Comparison of ENCODE assay signal across 9 mouse cellular contexts in the genomic region with DNA sequence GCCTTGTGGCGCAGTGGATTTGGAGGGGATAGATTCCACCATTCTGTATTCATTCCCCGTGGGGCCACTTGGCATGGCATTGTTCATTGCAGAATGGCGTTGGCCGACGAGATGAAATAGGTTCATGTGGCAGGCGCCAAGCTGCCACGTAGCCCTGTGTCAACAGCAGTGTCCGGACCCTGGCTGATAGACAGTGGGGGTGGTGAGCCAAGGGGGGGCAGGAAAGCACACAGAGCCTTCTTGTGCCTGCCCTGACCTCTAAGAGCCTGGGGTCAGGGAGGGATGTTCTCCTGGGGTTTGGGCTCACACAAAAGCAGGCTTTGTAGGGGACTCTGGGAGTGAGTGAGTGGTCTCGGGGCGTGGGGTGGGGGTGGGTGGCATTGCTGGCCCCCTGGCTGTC. TPM values are rescaled to one million over a fixed set of nuclear protein-coding genes. Genes with fewer than 3 reads are reported as not detected.
DNase-seq lines count a peak whose midpoint lies in the region; ATAC-seq and TF ChIP-seq lines count a peak whose summit lies in the region.
"Had no signal": no experiment of that assay in that cellular context is flagged by ENCODE, and none has a peak within 500 bp of the region (broad histone marks: within the 10 kb centered on the region; RNA-seq: fewer than 3 reads in every experiment).

No protein-coding gene starts in this region.

- no peaks in the 10 kb centered on the region for H3K27me3 ChIP-seq in forebrain, embryonic 14.5 days (replicated peaks; ENCODE audit: control insufficient read depth, insufficient read depth, low read length)
- no peaks in the 10 kb centered on the region for H3K27me3 ChIP-seq in forebrain, embryonic 13.5 days
- no peaks in the 10 kb centered on the region for H3K27me3 ChIP-seq in hindbrain, postnatal 0 days (ENCODE audit: insufficient read depth, low read length)
- no peaks in the 10 kb centered on the region for H3K27me3 ChIP-seq in neural tube, embryonic 12.5 days (replicated peaks)

- 22% methylated on average over 10 of the region's 10 CpGs for WGBS in forebrain, embryonic 14.5 days
- WGBS in forebrain, embryonic 13.5 days, result 18% methylated on average over 10 of the region's 10 CpGs
- WGBS in hindbrain, postnatal 0 days, result 13% methylated on average over 10 of the region's 10 CpGs
- WGBS in neural tube, embryonic 12.5 days, result 25% methylated on average over 10 of the region's 10 CpGs

- ATAC-seq in forebrain, embryonic 14.5 days, result peak; percentile 22; the same call in 1 of the 2 replicates
- no peak for ATAC-seq in forebrain, embryonic 13.5 days
- peak; percentile 38; the same call in 1 of the 2 replicates for ATAC-seq in hindbrain, postnatal 0 days
- ATAC-seq in neural tube, embryonic 12.5 days (ENCODE audit: low FRiP score, low read depth), result 0 out of 2 replicates have a peak, but pooled peaks have one; percentile 8

- DNase-seq in forebrain, embryonic 14.5 days (ENCODE audit: low spot score), result no peak
- DNase-seq in left cerebral cortex, postnatal 4 days, result peak; percentile 22
- DNase-seq in left cerebral cortex, adult 2 months (ENCODE audit: extremely low spot score in 1 of 2, low spot score in 2 of 2), result no peak
- peak; percentile 46 for DNase-seq in hindbrain, postnatal 0 days (ENCODE audit: low spot score)
- DNase-seq in urinary bladder, postnatal 36 days (ENCODE audit: low spot score in 2 of 2), result no peak
- no peak for DNase-seq in spleen, postnatal 36 days (ENCODE audit: low spot score in 2 of 2)

- H3K27ac ChIP-seq in forebrain, embryonic 14.5 days (ENCODE audit: low read depth, low read length), result no peak overlapping the region
- H3K27ac ChIP-seq in forebrain, embryonic 13.5 days, result no peak overlapping the region
- H3K27ac ChIP-seq in left cerebral cortex, adult 2 months, result no peak overlapping the region
- H3K27ac ChIP-seq in hindbrain, postnatal 0 days, result peak overlapping the region; percentile 1; the same call in 1 of the 2 replicates
- H3K27ac ChIP-seq in neural tube, embryonic 12.5 days, result no peak overlapping the region

- no peak overlapping the region for H3K4me2 ChIP-seq in forebrain, embryonic 14.5 days (ENCODE audit: low read length)
- H3K4me2 ChIP-seq in forebrain, embryonic 13.5 days, result no peak overlapping the region
- H3K4me2 ChIP-seq in hindbrain, postnatal 0 days (ENCODE audit: low read depth, low read length), result no peak overlapping the region
- 0 out of 2 replicates have a peak overlapping the region, but pooled peaks have one; percentile 8 for H3K4me2 ChIP-seq in neural tube, embryonic 12.5 days (replicated peaks)

- H3K9me3 ChIP-seq in forebrain, embryonic 14.5 days (replicated peaks; ENCODE audit: control insufficient read depth, low read length), result no peaks in the 10 kb centered on the region
- no peaks in the 10 kb centered on the region for H3K9me3 ChIP-seq in forebrain, embryonic 13.5 days (replicated peaks)
- no peaks in the 10 kb centered on the region for H3K9me3 ChIP-seq in hindbrain, postnatal 0 days (ENCODE audit: low read length)
- no peaks in the 10 kb centered on the region for H3K9me3 ChIP-seq in neural tube, embryonic 12.5 days

- H3K36me3 ChIP-seq in forebrain, embryonic 14.5 days (ENCODE audit: control insufficient read depth, insufficient read depth, low read length), result peaks cover 16% of the 10 kb centered on the region
- peaks cover 18% of the 10 kb centered on the region; the same call in 1 of the 2 replicates for H3K36me3 ChIP-seq in forebrain, embryonic 13.5 days (ENCODE audit: poor library complexity, severe bottlenecking)
- H3K36me3 ChIP-seq in hindbrain, postnatal 0 days (ENCODE audit: insufficient read depth, low read length), result no peaks in the 10 kb centered on the region
- H3K36me3 ChIP-seq in neural tube, embryonic 12.5 days, result peaks cover 15% of the 10 kb centered on the region; the same call in 1 of the 2 replicates

- no peak overlapping the region for H3K4me3 ChIP-seq in forebrain, embryonic 14.5 days (ENCODE audit: low read depth, low read length)
- H3K4me3 ChIP-seq in forebrain, embryonic 13.5 days, result no peak overlapping the region
- no peak overlapping the region for H3K4me3 ChIP-seq in left cerebral cortex, adult 2 months
- no peak overlapping the region for H3K4me3 ChIP-seq in hindbrain, postnatal 0 days (ENCODE audit: low read length)
- H3K4me3 ChIP-seq in neural tube, embryonic 12.5 days, result no peak overlapping the region

- TF ChIP-seq CTCF in left cerebral cortex, adult 2 months (IDR thresholded peaks at IDR 0.05), result no peak
- no peak for TF ChIP-seq CTCF in hindbrain, postnatal 0 days (IDR thresholded peaks at IDR 0.05; ENCODE audit: low read depth)

- no peak overlapping the region for H3K9ac ChIP-seq in forebrain, embryonic 14.5 days (ENCODE audit: low read length)
- H3K9ac ChIP-seq in forebrain, embryonic 13.5 days, result no peak overlapping the region
- no peak overlapping the region for H3K9ac ChIP-seq in hindbrain, postnatal 0 days (replicated peaks; ENCODE audit: low read length)
- H3K9ac ChIP-seq in neural tube, embryonic 12.5 days, result peak overlapping the region; percentile 33; the same call in 1 of the 2 replicates

- no peaks in the 10 kb centered on the region for H3K4me1 ChIP-seq in forebrain, embryonic 14.5 days (ENCODE audit: control insufficient read depth, insufficient read depth, low read length)
- peaks cover 15% of the 10 kb centered on the region; the same call in 1 of the 2 replicates for H3K4me1 ChIP-seq in forebrain, embryonic 13.5 days
- H3K4me1 ChIP-seq in hindbrain, postnatal 0 days (ENCODE audit: insufficient read depth, low read length), result peaks cover 3% of the 10 kb centered on the region; the same call in 1 of the 2 replicates
- peaks cover 19% of the 10 kb centered on the region for H3K4me1 ChIP-seq in neural tube, embryonic 12.5 days

- intact Hi-C loops in left cerebral cortex, postnatal 4 days (cut with DNase I), result no loop called here
- intact Hi-C loops in left cerebral cortex, adult 2 months (cut with DNase I), result no loop called here

RNA-seq across cellular contexts. Expression of gene Tnfaip8l1, which starts 8.4 kb away (rescaled TPM):
- polyA plus RNA-seq in forebrain, embryonic 14.5 days (2014; fragmentation: Nextera tagmentation; extraction: Ambion mirVana), result 9.7 and 10.9 TPM in 2 replicates
- polyA plus RNA-seq in forebrain, embryonic 13.5 days (2015; fragmentation: Nextera tagmentation; extraction: Ambion mirVana), result 8.0 and 8.4 TPM in 2 replicates
- total RNA-seq in left cerebral cortex, postnatal 4 days (2021), result 10 to 100 TPM; 11.1 TPM
- 1 to 10 TPM; 7.5 to 8.7 TPM for total RNA-seq in left cerebral cortex, adult 2 months (2021)
- total RNA-seq in hindbrain, postnatal 0 days (2014; rRNA removed), result 14.4 and 17.8 TPM in 2 replicates
- polyA plus RNA-seq in hindbrain, postnatal 0 days (2015; fragmentation: Nextera tagmentation; extraction: Ambion mirVana), result 6.9 and 7.1 TPM in 2 replicates
- polyA plus RNA-seq in neural tube, embryonic 12.5 days (2016; fragmentation: Nextera tagmentation; extraction: Ambion mirVana), result 8.9 and 9.8 TPM in 2 replicates
- total RNA-seq: monocyte, adult 5-6 weeks had no signal

RNA-seq across cellular contexts. Expression of gene Mydgf, which starts 13.1 kb away (rescaled TPM):
- polyA plus RNA-seq in forebrain, embryonic 14.5 days (2014; fragmentation: Nextera tagmentation; extraction: Ambion mirVana), result 58.8 and 63.5 TPM in 2 replicates
- polyA plus RNA-seq in forebrain, embryonic 13.5 days (2015; fragmentation: Nextera tagmentation; extraction: Ambion mirVana), result 56.8 and 64.5 TPM in 2 replicates
- total RNA-seq in left cerebral cortex, postnatal 4 days (2021), result 10 to 100 TPM; 45.9 to 47.6 TPM
- 10 to 100 TPM; 39.5 to 41.2 TPM for total RNA-seq in left cerebral cortex, adult 2 months (2021)
- total RNA-seq in hindbrain, postnatal 0 days (2014; rRNA removed), result 58.1 and 59.0 TPM in 2 replicates
- polyA plus RNA-seq in hindbrain, postnatal 0 days (2015; fragmentation: Nextera tagmentation; extraction: Ambion mirVana), result 86.6 and 86.9 TPM in 2 replicates
- polyA plus RNA-seq in neural tube, embryonic 12.5 days (2016; fragmentation: Nextera tagmentation; extraction: Ambion mirVana), result 65.5 and 65.9 TPM in 2 replicates

RNA-seq across cellular contexts. Expression of gene Sema6b, which starts 30.5 kb away (rescaled TPM):
- polyA plus RNA-seq in forebrain, embryonic 14.5 days (2014; fragmentation: Nextera tagmentation; extraction: Ambion mirVana), result 9.4 and 12.1 TPM in 2 replicates
- 4.2 and 4.3 TPM in 2 replicates for polyA plus RNA-seq in forebrain, embryonic 13.5 days (2015; fragmentation: Nextera tagmentation; extraction: Ambion mirVana)
- 10 to 100 TPM; 91.1 to 95.7 TPM for total RNA-seq in left cerebral cortex, postnatal 4 days (2021)
- total RNA-seq in left cerebral cortex, adult 2 months (2021), result 100 to 1,000 TPM; 117 to 125 TPM
- 91.6 and 97.5 TPM in 2 replicates for total RNA-seq in hindbrain, postnatal 0 days (2014; rRNA removed)
- polyA plus RNA-seq in hindbrain, postnatal 0 days (2015; fragmentation: Nextera tagmentation; extraction: Ambion mirVana), result 12.9 and 13.2 TPM in 2 replicates
- polyA plus RNA-seq in neural tube, embryonic 12.5 days (2016; fragmentation: Nextera tagmentation; extraction: Ambion mirVana), result 12.5 and 13.0 TPM in 2 replicates

RNA-seq across cellular contexts. Expression of gene Dpp9, which starts 48.1 kb away (rescaled TPM):
- polyA plus RNA-seq in forebrain, embryonic 14.5 days (2014; fragmentation: Nextera tagmentation; extraction: Ambion mirVana), result 18.3 and 25.9 TPM in 2 replicates
- polyA plus RNA-seq in forebrain, embryonic 13.5 days (2015; fragmentation: Nextera tagmentation; extraction: Ambion mirVana), result 32.5 and 33.0 TPM in 2 replicates
- 10 to 100 TPM; 48.9 to 50.2 TPM for total RNA-seq in left cerebral cortex, postnatal 4 days (2021)
- total RNA-seq in left cerebral cortex, adult 2 months (2021), result 10 to 100 TPM; 70.7 to 74.1 TPM
- total RNA-seq in hindbrain, postnatal 0 days (2014; rRNA removed), result 30.3 and 31.3 TPM in 2 replicates
- 18.9 and 19.0 TPM in 2 replicates for polyA plus RNA-seq in hindbrain, postnatal 0 days (2015; fragmentation: Nextera tagmentation; extraction: Ambion mirVana)
- 35.0 and 35.1 TPM in 2 replicates for polyA plus RNA-seq in neural tube, embryonic 12.5 days (2016; fragmentation: Nextera tagmentation; extraction: Ambion mirVana)

RNA-seq across cellular contexts. Expression of gene Lrg1, which starts 48.8 kb away (rescaled TPM):
- not detected in 2 replicates for polyA plus RNA-seq in forebrain, embryonic 14.5 days (2014; fragmentation: Nextera tagmentation; extraction: Ambion mirVana)
- polyA plus RNA-seq in forebrain, embryonic 13.5 days (2015; fragmentation: Nextera tagmentation; extraction: Ambion mirVana), result not detected in 2 replicates
- total RNA-seq in left cerebral cortex, postnatal 4 days (2021), result not detected
- 1 to 10 TPM; 4.2 to 6.1 TPM for total RNA-seq in left cerebral cortex, adult 2 months (2021)
- total RNA-seq in hindbrain, postnatal 0 days (2014; rRNA removed), result 0.21 TPM in 1 of 2 replicates, not detected in the other
- polyA plus RNA-seq in hindbrain, postnatal 0 days (2015; fragmentation: Nextera tagmentation; extraction: Ambion mirVana), result 0.90 and 0.95 TPM in 2 replicates
- 0.14 TPM in 1 of 2 replicates, not detected in the other for polyA plus RNA-seq in neural tube, embryonic 12.5 days (2016; fragmentation: Nextera tagmentation; extraction: Ambion mirVana)
- total RNA-seq: monocyte, adult 5-6 weeks had no signal

Comparison
In these comparisons a context has a peak if more than half of its experiments do, and no peak if none do; other contexts are left out.
1. DNase-seq: peak in left cerebral cortex, postnatal 4 days (single experiment) and hindbrain, postnatal 0 days (single experiment); none in forebrain, embryonic 14.5 days (single experiment), left cerebral cortex, adult 2 months (0 of 2), urinary bladder, postnatal 36 days (0 of 2) and spleen, postnatal 36 days (0 of 2).